Mouse (Mus musculus): ENCODE measurements around the gene Sdr9c7.

DNA sequence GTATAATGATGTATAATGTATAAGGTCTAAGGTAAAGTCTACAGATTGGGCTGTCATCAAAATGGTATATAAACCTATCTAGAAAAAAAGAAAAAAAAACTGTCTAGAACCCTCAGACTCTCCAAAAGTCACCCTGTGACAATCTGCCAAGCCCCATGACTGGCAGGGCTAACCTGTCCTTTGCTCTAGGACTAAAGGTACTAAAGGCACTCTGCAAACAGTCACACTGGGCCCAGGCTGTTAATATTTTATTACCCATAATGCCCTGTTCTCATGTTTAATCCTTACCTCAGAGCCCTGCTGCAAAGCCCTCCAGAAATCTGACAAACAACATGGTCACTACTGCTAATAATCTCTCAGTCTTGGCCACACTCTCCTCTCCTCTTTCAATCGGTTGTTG, 11.8 kb upstream of the Sdr9c7 start:
- TF ChIP-seq CTCF (IDR thresholded peaks at IDR 0.05; ENCODE audit: low read depth, low read length) (no peak), POLR2A (IDR thresholded peaks at IDR 0.05; ENCODE audit: borderline replicate concordance, low read depth, low read length) (no peak)

Measured in bone marrow macrophage, adult 2 months (primary cell).